Mouse (Mus musculus) lung, adult 2 months (tissue): Measurements from ENCODE around the gene Spx. TPM values are rescaled to one million over a fixed set of nuclear protein-coding genes. Genes with fewer than 3 reads are reported as not detected.

Experiments
- DNase-seq: peaks from one replicate; pipeline ENCODE4 v3.0.0; 2022
- H3K4me1 ChIP-seq: fragments of 200-500 bp; 2 replicates; pipeline ENCODE4 v1.6.1; 2011; ENCODE audit warnings: low read length; ENCODE audit not compliant: control insufficient read depth, insufficient read depth
- H3K4me3 ChIP-seq: fragments of 200-500 bp; replicated peaks from 2 replicates; pipeline ENCODE3; 2011; ENCODE audit warnings: low read depth, mild to moderate bottlenecking, control low read depth, low read length; ENCODE audit errors: extremely low read depth
- CTCF ChIP-seq: fragments of 200-500 bp; IDR thresholded peaks from 2 replicates; pipeline ENCODE4 v1.5.1; 2011; ENCODE audit warnings: mild to moderate bottlenecking, low read length, control low read depth; ENCODE audit not compliant: insufficient read depth
- POLR2A ChIP-seq: fragments of 200-500 bp; IDR thresholded peaks from 2 replicates; pipeline ENCODE4 v1.6.1; 2011; ENCODE audit warnings: low read depth, mild to moderate bottlenecking, control low read depth, low read length, borderline replicate concordance; ENCODE audit errors: extremely low read depth
- WGBS: fragments of 180-500 bp; shearing (Covaris S2); methylation state at CpG from one replicate; pipeline ENCODE4 v1.1.7; 2018; 5-methylcytosine and 5-hydroxymethylcytosine counted together
- polyA plus RNA-seq: library from polyadenylated mRNA; depleted of rRNA; stranded (reverse); fragments of >200 nt; gene quantifications from 2 replicates; pipeline ENCODE4 v1.2.3, GENCODE M21; 2012; rRNA removed

The Spx gene
- polyA plus RNA-seq, 1 experiment: 0.92 TPM

DNA sequence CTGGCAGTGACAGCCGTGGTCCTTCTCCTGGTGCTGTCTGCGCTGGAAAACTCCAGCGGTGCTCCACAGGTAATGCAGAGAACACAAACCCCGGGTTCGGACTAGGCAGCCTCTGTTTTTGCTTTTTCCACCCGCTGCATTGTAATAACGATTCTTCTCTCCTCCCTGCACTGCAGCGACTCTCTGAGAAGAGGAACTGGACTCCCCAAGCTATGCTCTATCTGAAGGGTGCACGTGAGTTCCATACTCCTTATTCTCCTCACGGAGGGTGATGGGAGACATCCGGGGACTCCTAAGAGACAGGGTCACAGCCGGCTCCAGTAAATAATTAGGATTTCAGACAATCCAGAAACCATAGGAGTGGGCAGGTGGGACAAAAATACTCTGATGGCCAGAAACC, 604 bp downstream of the Spx start:
- DNase-seq: no peak
- TF ChIP-seq POLR2A (no peak), CTCF (no peak)
- 21% methylated on average over 12 of the region's 12 CpGs for WGBS
- Histone ChIP-seq H3K4me3 (no peak overlapping the region), H3K4me1 (no peaks in the 10 kb centered on the region)

DNA sequence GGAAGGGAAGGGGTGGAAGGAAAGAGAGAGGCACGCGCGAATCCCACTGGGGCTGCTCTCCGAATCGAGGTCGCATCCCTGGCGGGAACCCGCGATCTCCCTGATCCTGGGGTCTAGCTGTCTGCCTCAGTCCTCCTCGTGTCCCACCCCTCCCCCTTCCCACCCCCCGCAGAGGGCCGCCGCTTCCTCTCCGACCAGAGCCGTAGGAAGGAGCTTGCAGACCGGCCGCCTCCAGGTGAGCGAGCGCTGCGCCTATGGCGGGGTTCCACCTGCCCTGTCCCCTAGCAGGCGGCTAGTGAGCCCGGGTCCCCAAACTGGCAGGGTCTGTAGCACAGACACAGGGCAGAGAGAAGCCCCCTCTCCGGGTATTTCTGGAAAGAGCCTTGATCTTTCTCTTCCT, 1.4 kb downstream of the Spx start:
- H3K4me3 ChIP-seq: no peak overlapping the region
- DNase-seq: no peak
- WGBS: 4% methylated on average over 24 of the region's 24 CpGs
- TF ChIP-seq POLR2A (no peak), CTCF (no peak)
- no peaks in the 10 kb centered on the region for H3K4me1 ChIP-seq

GRCm38 (mm10) chr6:142424976-142425375, 11.7 kb downstream of the Spx start:
- no peak overlapping the region for H3K4me3 ChIP-seq
- H3K4me1 ChIP-seq: no peaks in the 10 kb centered on the region
- WGBS: 61% methylated on average over 7 of the region's 7 CpGs
- TF ChIP-seq POLR2A (no peak), CTCF (no peak)
- DNase-seq: no peak

DNA sequence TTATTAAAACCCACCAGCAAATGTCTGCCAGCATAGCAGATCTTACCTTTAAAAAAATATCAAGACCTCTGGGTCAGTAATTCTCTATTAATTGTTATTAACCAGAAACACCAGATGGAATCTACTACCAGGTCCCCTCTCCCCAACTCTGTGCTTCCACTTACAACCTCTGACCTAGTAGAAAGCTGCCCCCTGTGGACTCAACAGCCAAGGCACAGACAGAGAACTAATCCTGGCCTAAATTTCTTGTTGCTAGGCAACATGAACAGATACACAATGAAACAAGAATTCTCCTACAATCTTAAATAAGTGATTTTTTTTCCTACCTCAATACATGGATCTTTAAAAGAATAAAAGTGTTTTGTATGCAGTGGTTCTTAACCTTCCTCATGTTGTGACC, 15.8 kb downstream of the Spx start:
- H3K4me3 ChIP-seq: no peak overlapping the region
- no peak for DNase-seq
- no peaks in the 10 kb centered on the region for H3K4me1 ChIP-seq
- TF ChIP-seq CTCF (no peak), POLR2A (no peak)

DNA sequence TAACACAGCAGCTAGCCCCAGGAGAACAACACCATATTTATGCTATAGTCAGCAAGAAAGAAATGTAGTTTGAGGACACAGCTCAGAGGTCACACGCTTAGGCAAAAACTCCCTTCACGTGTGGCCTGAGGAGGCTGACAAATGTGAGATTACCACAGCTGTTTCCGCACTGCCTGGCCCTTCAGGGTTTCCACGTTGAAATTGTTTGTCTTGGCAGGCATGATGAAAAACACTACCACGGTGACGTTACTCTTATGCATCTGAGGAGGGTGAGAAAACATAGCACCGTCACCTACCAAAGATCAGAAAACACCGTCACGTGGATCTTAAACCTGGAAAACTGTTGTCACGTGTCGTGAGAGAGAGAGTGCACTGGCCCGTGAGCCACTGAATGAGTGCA, 38.1 kb downstream of the Spx start:
- Histone ChIP-seq H3K4me3 (no peak overlapping the region), H3K4me1 (no peaks in the 10 kb centered on the region)
- 61% methylated on average over 12 of the region's 12 CpGs for WGBS
- TF ChIP-seq CTCF (no peak), POLR2A (no peak)
- DNase-seq: no peak

DNA sequence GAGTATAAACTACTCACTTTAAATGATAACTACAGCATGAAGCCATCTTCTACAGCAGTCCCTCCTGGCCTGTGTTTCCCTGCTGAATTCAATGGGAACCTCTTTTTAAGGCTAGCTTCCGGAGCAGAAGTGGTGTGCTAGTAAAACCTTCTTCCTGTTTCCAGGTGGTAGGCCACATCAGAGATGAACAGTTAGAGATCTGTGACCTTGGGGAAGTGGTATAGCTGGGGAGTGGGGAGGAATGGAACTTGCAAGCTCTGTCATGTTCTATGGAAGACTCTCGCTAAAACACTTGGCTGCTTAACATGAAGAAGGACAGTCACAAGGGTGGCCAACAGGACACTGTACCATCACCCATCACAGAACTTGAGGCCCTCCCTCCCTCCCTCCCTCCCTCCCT, 40.1 kb downstream of the Spx start:
- DNase-seq: no peak
- H3K4me1 ChIP-seq: no peaks in the 10 kb centered on the region
- no peak for TF ChIP-seq CTCF
- no peak for TF ChIP-seq POLR2A
- no peak overlapping the region for H3K4me3 ChIP-seq
- WGBS: 52% methylated on average over 2 of the region's 2 CpGs

- DNase-seq: no peak
- Histone ChIP-seq H3K4me3 (no peak overlapping the region), H3K4me1 (no peaks in the 10 kb centered on the region)
- WGBS: 61% methylated on average over 7 of the region's 7 CpGs
- no peak for TF ChIP-seq POLR2A
- no peak for TF ChIP-seq CTCF
Observed at GRCm38 (mm10) chr6:142455314-142455996, 42.2 kb downstream of the Spx start.

DNA sequence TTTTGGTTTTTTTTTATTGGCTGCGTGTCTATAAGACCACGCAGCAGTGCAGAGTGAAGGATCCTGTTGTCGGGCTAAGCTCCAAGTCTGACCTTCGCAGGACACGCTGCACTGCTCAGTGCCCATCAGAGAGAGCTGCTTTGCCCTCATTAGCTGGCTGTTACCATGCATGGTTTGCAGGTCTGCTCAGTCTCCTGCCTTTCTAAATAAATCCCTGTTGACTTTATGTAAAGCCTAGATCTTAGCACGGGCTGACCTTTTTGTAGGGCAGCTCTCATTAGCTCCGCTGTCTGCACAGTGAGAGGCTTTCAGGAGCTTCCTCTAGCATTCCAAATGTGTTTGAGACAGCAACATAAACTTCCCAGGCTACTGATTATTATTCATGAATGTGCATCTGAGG, 44.8 kb downstream of the Spx start:
- no peak for TF ChIP-seq POLR2A
- no peak for TF ChIP-seq CTCF
- WGBS: 69% methylated on average over 7 of the region's 7 CpGs
- Histone ChIP-seq H3K4me3 (no peak overlapping the region), H3K4me1 (no peaks in the 10 kb centered on the region)
- DNase-seq: no peak

DNA sequence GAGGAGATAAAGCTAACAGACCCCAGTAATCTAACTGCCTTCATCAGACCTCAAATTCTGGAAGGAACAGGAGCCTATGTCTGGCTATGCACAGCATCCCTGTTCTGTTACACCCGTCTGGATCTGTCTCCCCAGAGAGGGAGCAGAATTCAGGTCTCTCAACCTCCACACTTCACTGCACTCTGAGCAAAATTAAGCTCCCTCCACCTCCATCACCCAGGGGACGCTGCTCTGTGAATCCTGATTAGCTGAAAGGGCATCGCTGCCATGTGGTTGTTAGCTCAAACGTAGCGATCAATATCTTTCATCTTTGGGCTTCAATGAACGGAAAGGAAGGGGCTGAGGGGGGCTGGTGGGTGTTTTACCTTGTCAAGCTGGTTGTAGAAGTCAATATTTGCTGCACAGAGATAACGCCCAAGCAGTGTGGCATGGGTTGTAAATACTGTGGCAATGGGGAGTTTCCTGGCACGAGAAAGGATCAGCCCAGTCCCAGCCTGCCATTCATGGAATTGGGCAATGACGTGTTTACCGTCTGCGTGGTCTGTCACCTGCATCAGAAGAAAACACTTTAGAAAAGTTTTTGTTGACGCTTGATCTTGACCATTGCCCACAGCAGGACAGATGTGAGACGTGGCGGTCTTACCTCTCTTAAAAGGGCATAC, 45.9 kb downstream of the Spx start:
- TF ChIP-seq POLR2A (no peak), CTCF (no peak)
- Histone ChIP-seq H3K4me3 (no peak overlapping the region), H3K4me1 (no peaks in the 10 kb centered on the region)
- no peak for DNase-seq
- 65% methylated on average over 14 of the region's 14 CpGs for WGBS

GRCm38 (mm10) chr6:142462194-142462593, 49.0 kb downstream of the Spx start:
- 75% methylated on average over 6 of the region's 6 CpGs for WGBS
- H3K4me1 ChIP-seq: no peaks in the 10 kb centered on the region
- DNase-seq: no peak
- no peak for TF ChIP-seq CTCF
- TF ChIP-seq POLR2A: no peak
- no peak overlapping the region for H3K4me3 ChIP-seq

Other genes with a start within 250 kb of the Spx start
- gene Slco1a6, start 204.9 kb upstream of the Spx start, polyA plus RNA-seq: not detected in 2 replicates
- 0.15 TPM in 1 of 2 replicates, not detected in the other for gene Iapp, start 115.0 kb upstream of the Spx start, polyA plus RNA-seq
- gene Slco1a5, start 90.5 kb upstream of the Spx start, polyA plus RNA-seq: 0.18 and 0.20 TPM in 2 replicates
- 4.1 TPM in 2 replicates for gene Pyroxd1, start 67.8 kb upstream of the Spx start, polyA plus RNA-seq
- gene Recql, start 26.4 kb upstream of the Spx start, polyA plus RNA-seq: 5.7 and 10.3 TPM in 2 replicates
- gene Golt1b, start 26.2 kb upstream of the Spx start, polyA plus RNA-seq: 5.4 and 10.1 TPM in 2 replicates
- gene Gys2, start 59.7 kb downstream of the Spx start, polyA plus RNA-seq: 0.18 and 1.3 TPM in 2 replicates
- 138 and 224 TPM in 2 replicates for gene Ldhb, start 94.5 kb downstream of the Spx start, polyA plus RNA-seq
- gene Kcnj8, start 158.2 kb downstream of the Spx start, polyA plus RNA-seq: 7.8 and 8.1 TPM in 2 replicates